Mouse (Mus musculus): ENCODE results near the gene Cd207. TPM values are rescaled to one million over a fixed set of nuclear protein-coding genes. Genes with fewer than 3 reads are reported as not detected.
"Not testable (repeated sequence)": the region's sequence is repeated elsewhere in the genome, so short reads cannot be mapped to it uniquely, and the experiment has no call there.

Cd207 gene
- polyA plus RNA-seq, 1 experiment, result not detected

- no peak overlapping the region for H3K27ac ChIP-seq (ENCODE audit: insufficient read depth, low read depth, low read length)
- no peaks in the 10 kb centered on the region for H3K36me3 ChIP-seq (ENCODE audit: control insufficient read depth, insufficient read depth, low read length)
- TF ChIP-seq POLR2A (IDR thresholded peaks at IDR 0.05; ENCODE audit: low read depth, low read length), result no peak
- TF ChIP-seq CTCF (IDR thresholded peaks at IDR 0.05; ENCODE audit: extremely low read depth, insufficient read length, insufficient replicate concordance, low read depth, low read length), result no peak
- WGBS, result 83% methylated on average over 2 of the region's 2 CpGs
- H3K27me3 ChIP-seq (ENCODE audit: control insufficient read depth, insufficient read depth, low read length), result no peaks in the 10 kb centered on the region
- no peak overlapping the region for H3K4me3 ChIP-seq (ENCODE audit: low read depth, low read length)
- no peaks in the 10 kb centered on the region for H3K4me1 ChIP-seq (ENCODE audit: control insufficient read depth, insufficient read depth, insufficient read length, low read length)
Observed at GRCm38 (mm10) chr6:83665009-83665408, 12.6 kb downstream of the Cd207 start.

GRCm38 (mm10) chr6:83660821-83661220, 16.8 kb downstream of the Cd207 start:
- no peaks in the 10 kb centered on the region for H3K27me3 ChIP-seq (ENCODE audit: control insufficient read depth, insufficient read depth, low read length)
- WGBS, result 68% methylated on average over 4 of the region's 4 CpGs
- no peaks in the 10 kb centered on the region for H3K36me3 ChIP-seq (ENCODE audit: control insufficient read depth, insufficient read depth, low read length)
- no peak for TF ChIP-seq CTCF (IDR thresholded peaks at IDR 0.05; ENCODE audit: extremely low read depth, insufficient read length, insufficient replicate concordance, low read depth, low read length)
- no peak for TF ChIP-seq POLR2A (IDR thresholded peaks at IDR 0.05; ENCODE audit: low read depth, low read length)
- H3K4me3 ChIP-seq (ENCODE audit: low read depth, low read length), result no peak overlapping the region
- no peak overlapping the region for H3K27ac ChIP-seq (ENCODE audit: insufficient read depth, low read depth, low read length)
- H3K4me1 ChIP-seq (ENCODE audit: control insufficient read depth, insufficient read depth, insufficient read length, low read length), result no peaks in the 10 kb centered on the region

- no peak within 1 kb of the TSS for H3K4me3 ChIP-seq (ENCODE audit: low read depth, low read length)
- no peak within 1 kb of the TSS for H3K27ac ChIP-seq (ENCODE audit: insufficient read depth, low read depth, low read length)
- no peaks in the 10 kb centered on the region for H3K36me3 ChIP-seq (ENCODE audit: control insufficient read depth, insufficient read depth, low read length)
- H3K4me1 ChIP-seq (ENCODE audit: control insufficient read depth, insufficient read depth, insufficient read length, low read length), result no peaks in the 10 kb centered on the region
- TF ChIP-seq CTCF (IDR thresholded peaks at IDR 0.05; ENCODE audit: extremely low read depth, insufficient read length, insufficient replicate concordance, low read depth, low read length), result no peak
- no peak for TF ChIP-seq POLR2A (IDR thresholded peaks at IDR 0.05; ENCODE audit: low read depth, low read length)
- 90% methylated on average over 2 of the region's 2 CpGs for WGBS
- no peaks in the 10 kb centered on the region for H3K27me3 ChIP-seq (ENCODE audit: control insufficient read depth, insufficient read depth, low read length)
Observed at GRCm38 (mm10) chr6:83656087-83656486, 21.6 kb downstream of the Cd207 start, which contains the start of gene Clec4f. Gene Clec4f, minus strand, starts transcription at chr6:83656187.

GRCm38 (mm10) chr6:83646715-83647114, 30.9 kb downstream of the Cd207 start:
- Histone ChIP-seq H3K4me1 (ENCODE audit: control insufficient read depth, insufficient read depth, insufficient read length, low read length) (0 out of 2 replicates have a peak, but pooled peaks cover 1% of the 10 kb centered on the region), H3K4me3 (ENCODE audit: low read depth, low read length) (no peak overlapping the region), H3K36me3 (ENCODE audit: control insufficient read depth, insufficient read depth, low read length) (no peaks in the 10 kb centered on the region), H3K27me3 (ENCODE audit: control insufficient read depth, insufficient read depth, low read length) (no peaks in the 10 kb centered on the region), H3K27ac (ENCODE audit: insufficient read depth, low read depth, low read length) (no peak overlapping the region)
- 27% methylated on average over 10 of the region's 10 CpGs for WGBS
- TF ChIP-seq CTCF (IDR thresholded peaks at IDR 0.05; ENCODE audit: extremely low read depth, insufficient read length, insufficient replicate concordance, low read depth, low read length), result no peak
- TF ChIP-seq POLR2A (IDR thresholded peaks at IDR 0.05; ENCODE audit: low read depth, low read length), result no peak

- no peak overlapping the region for H3K27ac ChIP-seq (ENCODE audit: insufficient read depth, low read depth, low read length)
- no peak for TF ChIP-seq CTCF (IDR thresholded peaks at IDR 0.05; ENCODE audit: extremely low read depth, insufficient read length, insufficient replicate concordance, low read depth, low read length)
- TF ChIP-seq POLR2A (IDR thresholded peaks at IDR 0.05; ENCODE audit: low read depth, low read length), result no peak
- H3K36me3 ChIP-seq (ENCODE audit: control insufficient read depth, insufficient read depth, low read length), result no peaks in the 10 kb centered on the region
- no peaks in the 10 kb centered on the region for H3K4me1 ChIP-seq (ENCODE audit: control insufficient read depth, insufficient read depth, insufficient read length, low read length)
- 72% methylated on average over 1 of the region's 1 CpGs for WGBS
- H3K4me3 ChIP-seq (ENCODE audit: low read depth, low read length), result no peak overlapping the region
- H3K27me3 ChIP-seq (ENCODE audit: control insufficient read depth, insufficient read depth, low read length), result no peaks in the 10 kb centered on the region
Observed at GRCm38 (mm10) chr6:83635329-83635728, 42.3 kb downstream of the Cd207 start.

- H3K4me1 ChIP-seq (ENCODE audit: control insufficient read depth, insufficient read depth, insufficient read length, low read length); H3K27me3 ChIP-seq (ENCODE audit: control insufficient read depth, insufficient read depth, low read length); H3K27ac ChIP-seq (ENCODE audit: insufficient read depth, low read depth, low read length); H3K36me3 ChIP-seq (ENCODE audit: control insufficient read depth, insufficient read depth, low read length); H3K4me3 ChIP-seq (ENCODE audit: low read depth, low read length): not testable (repeated sequence)
- 44% methylated on average over 4 of the region's 4 CpGs for WGBS
Observed at GRCm38 (mm10) chr6:83634631-83635030, 43.0 kb downstream of the Cd207 start.

GRCm38 (mm10) chr6:83634106-83634505, 43.6 kb downstream of the Cd207 start:
- H3K4me3 ChIP-seq (ENCODE audit: low read depth, low read length); H3K27ac ChIP-seq (ENCODE audit: insufficient read depth, low read depth, low read length); H3K27me3 ChIP-seq (ENCODE audit: control insufficient read depth, insufficient read depth, low read length); H3K4me1 ChIP-seq (ENCODE audit: control insufficient read depth, insufficient read depth, insufficient read length, low read length); H3K36me3 ChIP-seq (ENCODE audit: control insufficient read depth, insufficient read depth, low read length): not testable (repeated sequence)
- 54% methylated on average over 5 of the region's 5 CpGs for WGBS

- Histone ChIP-seq H3K4me3 (ENCODE audit: low read depth, low read length) (no peak overlapping the region), H3K27me3 (ENCODE audit: control insufficient read depth, insufficient read depth, low read length) (no peaks in the 10 kb centered on the region), H3K4me1 (ENCODE audit: control insufficient read depth, insufficient read depth, insufficient read length, low read length) (no peaks in the 10 kb centered on the region), H3K27ac (ENCODE audit: insufficient read depth, low read depth, low read length) (no peak overlapping the region), H3K36me3 (ENCODE audit: control insufficient read depth, insufficient read depth, low read length) (no peaks in the 10 kb centered on the region)
- no peak for TF ChIP-seq CTCF (IDR thresholded peaks at IDR 0.05; ENCODE audit: extremely low read depth, insufficient read length, insufficient replicate concordance, low read depth, low read length)
- TF ChIP-seq POLR2A (IDR thresholded peaks at IDR 0.05; ENCODE audit: low read depth, low read length), result no peak
- 76% methylated on average over 4 of the region's 4 CpGs for WGBS
Observed at GRCm38 (mm10) chr6:83631815-83632214, 45.8 kb downstream of the Cd207 start.

All from small intestine, adult 2 months (tissue).